Mouse (Mus musculus) neural tube, embryonic 13.5 days (tissue): Measurements from ENCODE around the gene Pafah1b2. TPM values are rescaled to one million over a fixed set of nuclear protein-coding genes. Genes with fewer than 3 reads are reported as not detected.

Source experiments
- ATAC-seq: fragments of 200-750 bp; cut with Nextera tagmentation; 2 replicates; pipeline ENCODE4 v1.8.0; 2017; ENCODE audit warnings: low read depth, mild to moderate bottlenecking, moderate TSS enrichment, moderate library complexity
- H3K27ac ChIP-seq: fragments of 300-500 bp; sonication (generic); replicated peaks from 2 replicates; pipeline ENCODE4 v1.5.1; 2015; ENCODE audit warnings: moderate library complexity, mild to moderate bottlenecking, inconsistent platforms
- H3K27me3 ChIP-seq: fragments of 300-500 bp; sonication (generic); 2 replicates; pipeline ENCODE4 v1.6.1; 2015; ENCODE audit warnings: mild to moderate bottlenecking, inconsistent platforms
- H3K36me3 ChIP-seq: fragments of 300-500 bp; sonication (generic); 2 replicates; pipeline ENCODE4 v1.6.1; 2015; ENCODE audit warnings: mild to moderate bottlenecking, inconsistent platforms
- H3K4me1 ChIP-seq: fragments of 300-500 bp; sonication (generic); replicated peaks from 2 replicates; pipeline ENCODE4 v1.6.1; 2015; ENCODE audit warnings: inconsistent platforms
- H3K4me2 ChIP-seq: fragments of 300-500 bp; sonication (generic); 2 replicates; pipeline ENCODE4 v1.6.1; 2015; ENCODE audit warnings: inconsistent platforms, mild to moderate bottlenecking, moderate library complexity
- H3K4me3 ChIP-seq: fragments of 300-500 bp; sonication (generic); 2 replicates; pipeline ENCODE4 v1.5.1; 2015; ENCODE audit warnings: mild to moderate bottlenecking, inconsistent platforms
- H3K9ac ChIP-seq: fragments of 300-500 bp; sonication (generic); 2 replicates; pipeline ENCODE4 v1.6.1; 2015; ENCODE audit warnings: moderate library complexity, mild to moderate bottlenecking, inconsistent platforms
- H3K9me3 ChIP-seq: fragments of 300-500 bp; sonication (generic); 2 replicates; pipeline ENCODE4 v1.6.1; 2016; ENCODE audit warnings: inconsistent platforms
- WGBS: fragments of 180-500 bp; shearing (Covaris S2); methylation state at CpG from one replicate; pipeline ENCODE4 v1.1.7; 2015; 5-methylcytosine and 5-hydroxymethylcytosine counted together
- polyA plus RNA-seq: library from polyadenylated mRNA; unstranded; fragments of >200 nt; fragmentation: Nextera tagmentation; extraction: Ambion mirVana; gene quantifications from 2 replicates; pipeline ENCODE4 v1.2.1, GENCODE M21; 2015

The Pafah1b2 gene
- polyA plus RNA-seq, 1 experiment from 2014 or later, result 282 TPM

DNA sequence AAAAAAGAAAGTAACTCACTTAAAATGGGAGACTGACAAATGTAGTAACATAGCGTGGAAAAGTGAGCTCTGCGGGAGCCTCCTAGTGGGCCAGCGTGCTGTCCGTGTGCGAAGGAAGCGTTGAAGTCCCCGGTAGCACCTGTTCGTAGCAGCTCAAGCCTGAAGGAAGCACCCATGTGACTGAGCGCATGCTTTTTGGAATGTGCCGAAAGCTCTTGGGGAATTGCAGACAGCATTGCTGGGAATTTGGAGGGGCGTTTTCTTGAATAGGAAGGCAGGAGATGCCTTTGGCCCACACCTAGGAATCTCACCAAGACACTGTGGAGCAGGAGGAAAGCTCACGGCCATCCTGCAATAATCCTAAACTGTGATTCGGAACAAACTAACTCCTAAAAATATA lies 26.3 kb upstream of the Pafah1b2 start:
- WGBS, result 96% methylated on average over 13 of the region's 13 CpGs
- Histone ChIP-seq H3K9me3 (no peaks in the 10 kb centered on the region), H3K27ac (no peak overlapping the region), H3K4me3 (no peak overlapping the region), H3K4me2 (no peak overlapping the region), H3K4me1 (peaks cover 10% of the 10 kb centered on the region), H3K9ac (no peak overlapping the region), H3K36me3 (0 out of 2 replicates have a peak, but pooled peaks cover 6% of the 10 kb centered on the region), H3K27me3 (no peaks in the 10 kb centered on the region)
- no peak for ATAC-seq

DNA sequence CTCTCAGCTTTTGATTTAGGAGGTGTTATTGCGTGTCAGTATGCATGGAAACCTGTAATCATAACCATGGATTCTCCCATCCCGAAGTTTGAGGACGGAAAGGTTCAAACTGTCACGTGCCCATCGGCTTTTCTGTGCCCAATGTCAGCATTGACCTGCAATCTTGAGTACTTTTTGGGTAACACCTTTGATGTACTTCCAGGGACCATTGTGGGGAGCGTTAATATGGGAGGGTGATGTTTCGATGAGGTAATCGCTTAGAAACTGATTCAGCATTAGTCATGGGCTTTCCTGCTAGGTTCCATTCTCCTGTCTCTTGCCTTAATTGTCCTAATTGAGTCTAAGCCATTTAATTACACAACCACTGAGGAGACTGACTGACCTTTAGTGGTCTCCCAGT lies 24.4 kb upstream of the Pafah1b2 start:
- Histone ChIP-seq H3K4me1 (peaks cover 21% of the 10 kb centered on the region), H3K27me3 (no peaks in the 10 kb centered on the region), H3K9ac (no peak overlapping the region), H3K4me3 (no peak overlapping the region), H3K27ac (no peak overlapping the region), H3K9me3 (no peaks in the 10 kb centered on the region), H3K4me2 (no peak overlapping the region), H3K36me3 (0 out of 2 replicates have a peak, but pooled peaks cover 6% of the 10 kb centered on the region)
- WGBS, result 97% methylated on average over 8 of the region's 8 CpGs
- ATAC-seq, result no peak

DNA sequence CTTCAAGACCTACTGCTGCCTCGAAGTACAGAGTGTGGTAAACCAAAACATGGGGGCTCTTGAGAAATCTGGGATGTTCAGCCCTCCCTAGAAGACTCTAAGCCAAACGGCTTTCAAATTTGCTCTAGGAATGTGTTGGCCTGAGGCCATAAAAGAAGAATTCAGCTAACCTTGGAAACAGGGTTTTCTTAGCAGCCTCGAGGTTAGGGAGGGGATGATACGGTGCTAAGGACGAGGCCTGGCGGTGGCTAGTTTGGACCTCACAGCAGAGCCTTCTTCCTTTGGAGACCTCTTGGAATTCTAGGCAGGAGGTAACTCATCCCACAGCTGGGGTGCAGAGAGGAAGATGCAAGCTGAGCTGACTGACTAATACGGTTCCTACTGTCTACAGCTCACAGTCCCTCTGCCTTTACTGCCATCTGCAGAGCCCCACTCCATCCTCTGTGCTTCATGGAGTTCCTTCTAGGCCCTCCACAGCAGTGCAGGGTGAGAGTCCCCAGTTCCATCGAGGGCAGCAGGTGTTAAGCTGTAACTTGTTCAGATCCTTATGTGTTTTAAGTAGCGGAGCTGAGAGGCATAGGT lies 22.9 kb upstream of the Pafah1b2 start:
- Histone ChIP-seq H3K36me3 (0 out of 2 replicates have a peak, but pooled peaks cover 4% of the 10 kb centered on the region), H3K27ac (no peak overlapping the region), H3K4me3 (no peak overlapping the region), H3K4me2 (no peak overlapping the region), H3K9ac (no peak overlapping the region), H3K4me1 (peaks cover 24% of the 10 kb centered on the region), H3K9me3 (no peaks in the 10 kb centered on the region), H3K27me3 (no peaks in the 10 kb centered on the region)
- WGBS, result 63% methylated on average over 9 of the region's 9 CpGs
- ATAC-seq, result no peak

DNA sequence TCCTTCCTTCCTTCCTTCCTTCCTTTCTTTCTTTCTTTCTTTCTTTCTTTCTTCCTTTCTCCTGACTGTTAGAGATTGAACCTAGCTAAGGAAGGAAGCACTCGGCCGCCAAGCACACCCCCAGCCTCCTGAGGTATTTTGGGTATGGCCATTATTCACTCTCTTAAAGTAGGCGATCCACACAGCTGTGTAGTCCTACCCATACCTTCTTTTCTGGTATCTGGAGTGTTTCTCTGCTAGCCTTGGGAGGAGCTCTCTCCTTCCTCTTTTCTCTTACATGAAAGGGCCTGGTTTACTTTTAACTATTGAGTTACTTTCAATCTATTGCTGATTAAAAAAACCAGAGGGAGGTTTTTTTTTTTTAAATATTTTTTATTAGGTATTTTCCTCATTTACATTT lies 21.4 kb upstream of the Pafah1b2 start:
- Histone ChIP-seq H3K27ac (no peak overlapping the region), H3K9me3 (no peaks in the 10 kb centered on the region), H3K36me3 (no peaks in the 10 kb centered on the region), H3K4me1 (peaks cover 24% of the 10 kb centered on the region), H3K4me2 (no peak overlapping the region), H3K9ac (no peak overlapping the region), H3K4me3 (no peak overlapping the region), H3K27me3 (no peaks in the 10 kb centered on the region)
- ATAC-seq, result no peak
- 91% methylated on average over 3 of the region's 3 CpGs for WGBS

DNA sequence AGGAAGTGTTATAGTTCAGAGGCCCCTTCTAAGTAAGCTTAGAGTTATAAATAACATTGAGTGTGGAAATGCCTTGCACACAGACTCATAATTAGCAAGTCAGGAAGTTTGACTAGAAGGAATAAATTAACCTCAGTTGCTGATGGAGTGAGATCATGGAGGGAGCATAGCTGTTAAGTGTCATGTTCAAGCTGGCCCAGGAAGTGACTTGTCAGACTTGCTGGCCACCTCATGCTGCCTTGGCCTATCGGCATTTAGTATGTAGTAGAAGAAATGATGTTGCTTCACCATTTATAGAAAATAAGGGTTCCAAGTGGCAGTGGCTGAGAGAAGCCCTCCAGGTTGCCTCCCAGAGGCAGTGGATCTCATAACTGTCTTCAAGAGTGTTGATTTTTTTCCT lies 20.6 kb upstream of the Pafah1b2 start:
- Histone ChIP-seq H3K27me3 (no peaks in the 10 kb centered on the region), H3K4me3 (no peak overlapping the region), H3K27ac (no peak overlapping the region), H3K36me3 (no peaks in the 10 kb centered on the region), H3K4me2 (no peak overlapping the region), H3K9ac (no peak overlapping the region), H3K9me3 (no peaks in the 10 kb centered on the region), H3K4me1 (peaks cover 27% of the 10 kb centered on the region)
- 92% methylated on average over 1 of the region's 1 CpGs for WGBS
- no peak for ATAC-seq

DNA sequence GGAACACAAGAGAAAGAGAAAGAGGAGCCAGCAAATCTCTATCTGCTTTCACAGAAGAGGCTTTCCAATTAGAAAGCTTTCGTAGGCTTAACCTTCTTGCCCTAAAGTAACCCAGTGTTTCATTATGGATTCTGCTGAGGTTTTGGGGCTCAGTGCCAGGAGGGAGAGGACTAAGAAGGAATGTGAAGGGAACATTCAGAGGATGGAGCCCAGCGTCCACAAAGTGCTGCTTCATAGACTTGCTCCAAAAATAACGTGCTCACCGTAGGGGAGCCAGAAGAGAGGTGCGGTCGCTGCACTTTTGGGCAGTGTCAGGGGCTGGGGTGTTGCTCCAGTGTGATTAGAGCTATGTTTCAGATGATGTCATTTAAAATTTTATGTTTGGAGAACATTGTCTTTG lies 19.7 kb upstream of the Pafah1b2 start:
- Histone ChIP-seq H3K9me3 (no peaks in the 10 kb centered on the region), H3K36me3 (no peaks in the 10 kb centered on the region), H3K27me3 (no peaks in the 10 kb centered on the region), H3K27ac (no peak overlapping the region), H3K9ac (no peak overlapping the region), H3K4me3 (no peak overlapping the region), H3K4me1 (peaks cover 31% of the 10 kb centered on the region), H3K4me2 (no peak overlapping the region)
- WGBS, result 69% methylated on average over 6 of the region's 6 CpGs
- no peak for ATAC-seq

DNA sequence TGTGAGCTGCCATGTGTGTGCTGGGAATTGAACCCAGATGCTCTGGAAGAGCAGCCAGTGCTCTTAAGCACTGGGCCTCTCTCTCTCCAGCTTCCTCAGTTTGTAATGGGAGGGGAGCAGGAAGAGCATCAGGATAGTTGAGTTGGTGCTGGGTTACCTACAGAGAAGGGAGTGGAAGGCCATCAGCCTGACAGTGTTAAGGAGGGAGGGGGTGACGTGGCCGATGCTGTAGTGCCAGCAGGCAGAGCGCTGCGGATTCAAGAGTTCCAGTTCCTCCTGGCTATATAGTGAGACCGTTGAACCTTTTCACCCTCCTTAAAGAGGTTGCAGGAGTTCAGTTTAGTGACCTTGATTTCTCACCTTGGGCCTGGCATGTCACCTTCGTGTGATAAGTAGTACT lies 18.5 kb upstream of the Pafah1b2 start:
- ATAC-seq, result no peak
- WGBS, result 88% methylated on average over 6 of the region's 6 CpGs
- Histone ChIP-seq H3K4me3 (no peak overlapping the region), H3K9me3 (no peaks in the 10 kb centered on the region), H3K36me3 (no peaks in the 10 kb centered on the region), H3K4me2 (no peak overlapping the region), H3K9ac (no peak overlapping the region), H3K27ac (no peak overlapping the region), H3K4me1 (peaks cover 31% of the 10 kb centered on the region), H3K27me3 (no peaks in the 10 kb centered on the region)

DNA sequence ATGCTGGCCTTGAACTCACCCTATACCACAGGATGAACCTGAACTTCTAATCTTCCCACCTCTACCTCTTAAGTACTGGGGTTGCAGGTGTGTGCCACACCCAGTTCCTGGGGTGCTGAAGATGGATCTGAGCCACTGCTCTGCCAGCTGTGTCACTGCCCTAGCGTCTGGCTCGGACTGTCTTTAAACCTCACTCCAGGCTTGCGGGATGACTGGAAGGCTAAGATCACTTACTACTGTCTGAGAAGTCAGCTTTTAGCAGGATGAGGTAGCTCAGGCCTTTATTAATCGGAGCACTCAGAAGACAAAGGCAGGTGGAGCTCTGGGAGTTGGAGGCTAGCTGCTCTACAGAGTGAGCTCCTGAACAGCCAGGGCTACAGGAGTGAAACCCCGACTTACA lies 17.7 kb upstream of the Pafah1b2 start:
- ATAC-seq, result no peak
- H3K27me3 ChIP-seq, result no peaks in the 10 kb centered on the region
- H3K36me3 ChIP-seq, result no peaks in the 10 kb centered on the region
- H3K27ac ChIP-seq, result no peak overlapping the region
- H3K9me3 ChIP-seq, result no peaks in the 10 kb centered on the region
- no peak overlapping the region for H3K4me3 ChIP-seq
- H3K4me2 ChIP-seq, result no peak overlapping the region
- 92% methylated on average over 5 of the region's 5 CpGs for WGBS
- peaks cover 24% of the 10 kb centered on the region; the same call in 1 of the 2 replicates for H3K4me1 ChIP-seq
- no peak overlapping the region for H3K9ac ChIP-seq

DNA sequence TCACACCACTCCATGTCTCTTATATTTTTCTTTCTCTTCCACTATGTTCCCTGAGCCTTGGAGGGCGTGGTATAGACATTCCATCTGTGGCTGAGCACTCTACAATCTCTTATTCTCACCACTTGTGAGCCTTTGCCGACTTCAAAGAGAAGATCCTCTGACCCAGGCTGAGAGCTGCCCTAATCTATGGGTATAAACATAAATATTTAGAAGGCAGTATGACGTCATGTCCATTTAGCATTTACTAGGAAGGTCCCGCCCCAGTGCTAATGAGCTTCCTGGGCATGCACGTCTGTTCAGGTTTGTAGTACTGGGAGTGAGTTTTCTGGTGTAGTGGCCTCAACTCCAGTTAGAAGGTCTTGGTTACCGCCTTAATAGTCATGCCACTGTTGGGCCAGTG lies 17.0 kb upstream of the Pafah1b2 start:
- H3K27ac ChIP-seq, result no peak overlapping the region
- no peak overlapping the region for H3K9ac ChIP-seq
- no peaks in the 10 kb centered on the region for H3K9me3 ChIP-seq
- 83% methylated on average over 6 of the region's 6 CpGs for WGBS
- H3K4me2 ChIP-seq, result no peak overlapping the region
- no peak for ATAC-seq
- no peaks in the 10 kb centered on the region for H3K27me3 ChIP-seq
- no peak overlapping the region for H3K4me3 ChIP-seq
- H3K36me3 ChIP-seq, result no peaks in the 10 kb centered on the region
- peaks cover 21% of the 10 kb centered on the region; the same call in 1 of the 2 replicates for H3K4me1 ChIP-seq

DNA sequence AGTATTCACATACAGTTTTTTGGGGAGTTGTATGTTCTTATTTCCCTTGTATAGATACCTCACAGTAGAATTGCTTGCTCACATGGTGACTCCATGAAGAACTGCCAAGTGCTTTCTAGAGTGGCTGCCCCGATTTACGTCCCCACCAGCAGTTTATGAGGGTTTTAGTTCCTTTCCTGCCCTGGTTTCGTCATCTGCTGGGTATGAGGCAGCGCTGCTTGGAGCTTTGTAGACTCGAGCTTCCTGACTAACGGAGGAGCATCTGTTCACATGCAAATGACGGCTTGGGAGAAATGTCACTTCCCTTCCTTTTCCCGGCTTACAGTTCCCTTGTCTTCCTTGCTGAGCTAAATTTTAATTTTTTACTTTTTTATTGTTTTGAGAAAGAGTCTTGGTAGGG lies 15.5 kb upstream of the Pafah1b2 start:
- ATAC-seq, result no peak
- H3K9me3 ChIP-seq, result no peaks in the 10 kb centered on the region
- no peak overlapping the region for H3K27ac ChIP-seq
- peaks cover 21% of the 10 kb centered on the region; the same call in 1 of the 2 replicates for H3K4me1 ChIP-seq
- H3K27me3 ChIP-seq, result no peaks in the 10 kb centered on the region
- no peaks in the 10 kb centered on the region for H3K36me3 ChIP-seq
- H3K4me2 ChIP-seq, result no peak overlapping the region
- 19% methylated on average over 8 of the region's 8 CpGs for whole genome bisulfite sequencing
- H3K4me3 ChIP-seq, result no peak overlapping the region
- no peak overlapping the region for H3K9ac ChIP-seq

DNA sequence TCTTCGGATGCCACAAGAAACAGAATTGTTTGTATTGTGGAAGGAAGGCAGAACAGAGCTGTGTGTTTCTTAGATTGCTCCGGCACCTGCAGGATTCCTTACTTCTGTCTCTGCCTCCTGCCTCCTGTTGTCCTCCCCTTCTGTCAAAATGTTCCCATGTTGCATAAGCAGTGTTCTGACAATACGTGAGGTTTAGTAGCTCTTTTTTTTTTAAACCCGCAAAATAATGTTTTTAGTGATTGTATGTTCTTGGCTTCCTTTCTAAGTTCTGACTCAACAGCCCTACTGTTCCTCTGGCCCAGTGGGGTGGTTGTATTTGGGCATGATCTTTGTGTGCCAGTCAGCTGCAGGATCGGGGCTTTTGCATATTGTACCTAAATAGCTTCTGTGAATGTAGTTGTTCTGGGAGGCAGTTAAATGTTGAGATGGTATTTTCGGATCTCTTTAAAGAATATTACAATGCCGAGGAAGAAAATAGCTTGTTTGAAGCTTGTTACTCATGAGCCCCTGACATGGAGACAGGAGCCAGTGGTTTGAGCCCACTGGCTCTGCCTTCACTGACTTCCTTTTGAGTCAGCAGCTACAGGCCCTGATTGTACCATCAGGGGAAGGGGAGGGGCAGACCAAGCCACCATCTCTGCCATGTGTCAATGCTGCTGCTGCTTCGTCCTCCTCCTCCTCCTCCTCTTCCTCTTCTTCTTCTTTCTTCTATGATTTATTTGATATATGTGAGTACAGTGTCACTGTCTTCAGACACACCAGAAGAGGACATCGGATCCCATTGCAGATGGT lies 13.8 kb upstream of the Pafah1b2 start:
- H3K36me3 ChIP-seq, result no peaks in the 10 kb centered on the region
- H3K9me3 ChIP-seq, result no peaks in the 10 kb centered on the region
- no peak for ATAC-seq
- no peak overlapping the region for H3K4me2 ChIP-seq
- H3K27ac ChIP-seq, result no peak overlapping the region
- H3K9ac ChIP-seq, result no peak overlapping the region
- WGBS, result 91% methylated on average over 9 of the region's 9 CpGs
- no peak overlapping the region for H3K4me3 ChIP-seq
- no peaks in the 10 kb centered on the region for H3K27me3 ChIP-seq
- H3K4me1 ChIP-seq, result peaks cover 7% of the 10 kb centered on the region; the same call in 1 of the 2 replicates

DNA sequence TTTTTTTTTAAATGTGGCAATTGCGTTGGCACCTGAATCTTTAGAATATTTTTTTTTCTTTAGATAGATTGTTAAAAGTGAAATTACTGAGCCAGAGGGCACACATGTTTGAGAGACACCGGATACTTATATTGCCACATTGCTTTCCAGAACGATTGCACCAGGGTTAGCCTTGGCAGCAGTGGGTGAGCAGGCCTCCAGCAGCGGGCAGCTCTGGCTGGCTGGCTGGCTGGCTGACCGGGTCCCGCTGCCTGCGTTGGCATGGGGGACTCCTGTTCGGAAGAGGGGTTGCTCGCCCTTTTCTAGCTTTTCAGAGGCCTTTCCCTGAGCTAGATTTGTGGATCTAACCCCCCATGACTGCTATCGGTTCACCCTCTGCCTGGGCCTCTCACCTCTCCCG lies 11.1 kb upstream of the Pafah1b2 start:
- WGBS, result 92% methylated on average over 11 of the region's 11 CpGs
- no peak overlapping the region for H3K9ac ChIP-seq
- no peaks in the 10 kb centered on the region for H3K27me3 ChIP-seq
- H3K4me3 ChIP-seq, result no peak overlapping the region
- H3K36me3 ChIP-seq, result no peaks in the 10 kb centered on the region
- no peak overlapping the region for H3K27ac ChIP-seq
- no peak overlapping the region for H3K4me2 ChIP-seq
- H3K9me3 ChIP-seq, result no peaks in the 10 kb centered on the region
- ATAC-seq, result no peak
- peaks cover 13% of the 10 kb centered on the region; the same call in 1 of the 2 replicates for H3K4me1 ChIP-seq
